Mouse (Mus musculus): ENCODE data around the gene Baiap2.

DNA sequence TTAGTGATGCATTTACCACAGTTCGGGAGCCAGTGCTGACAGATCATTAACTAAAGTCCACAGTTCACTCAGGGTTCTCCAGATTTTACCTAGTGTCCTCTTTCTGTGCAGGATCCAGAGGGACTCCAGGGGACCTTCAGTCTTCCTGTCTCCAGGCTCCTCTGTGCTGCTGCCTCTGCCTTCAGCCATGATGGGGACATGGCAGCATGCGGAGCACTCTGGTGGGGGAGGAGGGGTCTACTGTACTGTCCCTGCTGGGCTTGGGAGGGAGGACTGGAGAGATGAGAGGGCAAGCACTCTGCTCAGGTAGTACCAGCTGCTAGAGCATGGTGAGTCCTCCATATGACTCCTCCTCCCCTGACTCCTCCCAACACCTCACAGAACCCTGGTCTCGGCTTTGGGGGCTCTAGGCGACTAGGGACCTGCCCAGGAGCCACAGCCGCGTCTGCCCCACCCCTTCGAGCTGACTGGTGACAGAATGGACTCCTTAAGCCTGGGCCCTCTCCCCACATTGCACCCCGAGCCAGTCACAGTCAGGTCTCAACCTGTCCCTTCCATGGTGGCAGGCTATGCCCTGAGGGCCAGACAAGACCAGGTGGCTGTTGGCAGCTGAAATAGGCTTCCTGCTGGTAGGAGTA, 3.4 kb upstream of the Baiap2 start:
- no peak for TF ChIP-seq CTCF (conservative IDR thresholded peaks at IDR 0.05; ENCODE audit: low read length)
- TF ChIP-seq POU5F1 (IDR thresholded peaks at IDR 0.05; ENCODE audit: borderline replicate concordance, low read length) = no peak

All from E14TG2a.4 (cell line).